Mouse (Mus musculus): ENCODE measurements around the gene Dlgap3.

DNA sequence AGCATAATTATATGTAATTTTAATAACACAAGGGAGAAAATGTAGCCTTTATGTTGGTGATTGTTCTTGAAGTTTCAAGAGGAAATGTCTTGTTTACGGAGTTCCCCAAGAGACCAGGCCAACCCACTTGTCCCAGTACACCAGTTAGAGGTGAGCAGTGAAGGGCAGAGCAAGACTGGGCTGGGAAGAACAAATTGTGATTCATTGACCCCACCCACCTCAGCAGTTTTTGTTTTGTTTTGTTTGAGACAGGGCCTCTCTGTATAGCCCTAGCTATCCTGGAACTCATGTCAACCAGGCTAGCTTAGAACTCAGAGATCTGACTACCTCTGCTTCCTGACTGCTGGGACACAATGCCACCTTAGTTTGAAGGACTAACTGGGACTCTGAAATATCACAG is 44.7 kb upstream of the Dlgap3 start:
- TF ChIP-seq CHD2 (IDR thresholded peaks at IDR 0.05; ENCODE audit: low read depth, low read length) (no peak), ZC3H11A (IDR thresholded peaks at IDR 0.05; ENCODE audit: borderline replicate concordance, low read depth, low read length) (no peak), MAFK (IDR thresholded peaks at IDR 0.05; ENCODE audit: insufficient read depth, low read depth, low read length) (no peak), ZNF384 (IDR thresholded peaks at IDR 0.05; ENCODE audit: low read depth, low read length) (no peak)

All from ES-E14 (cell line).